Mouse (Mus musculus): Measurements from ENCODE around the gene Foxk1. TPM values are rescaled to one million over a fixed set of nuclear protein-coding genes. Genes with fewer than 3 reads are reported as not detected.

The Foxk1 gene
- polyA plus RNA-seq (2012; rRNA removed): 14.9 and 18.1 TPM in 2 replicates

DNA sequence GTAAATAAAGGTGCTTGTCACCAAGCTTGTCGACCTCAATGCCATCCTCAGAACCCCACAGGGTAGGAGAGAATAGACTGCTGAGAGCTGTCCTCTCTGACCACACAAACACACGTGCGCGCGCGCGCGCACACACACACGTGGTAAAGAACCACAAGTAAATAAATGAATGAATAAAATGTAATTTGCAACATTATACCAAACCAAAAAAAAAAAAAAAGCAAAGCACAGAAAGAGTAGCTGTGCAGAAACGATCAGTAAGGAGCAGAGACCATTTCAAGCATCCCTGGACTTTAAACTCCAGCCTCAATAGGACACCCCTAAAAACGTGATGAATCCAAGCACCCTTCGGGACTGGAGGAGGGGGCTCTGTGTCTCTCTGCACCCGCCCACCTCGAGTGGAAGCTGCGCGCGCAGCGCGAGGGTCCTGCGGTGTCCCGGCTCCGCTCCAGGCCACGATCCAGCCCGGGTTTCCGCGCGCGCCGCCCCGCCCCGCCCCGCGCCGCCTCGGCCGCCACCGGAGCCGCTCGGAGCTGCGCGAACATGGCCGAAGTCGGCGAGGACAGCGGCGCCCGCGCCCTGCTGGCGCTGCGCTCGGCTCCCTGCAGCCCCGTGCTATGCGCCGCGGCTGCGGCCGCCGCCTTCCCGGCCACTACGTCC is at the start of gene Foxk1:
Foxk1 (plus strand) TSS at position 517 of the 660 bp plus-strand sequence.

DNA sequence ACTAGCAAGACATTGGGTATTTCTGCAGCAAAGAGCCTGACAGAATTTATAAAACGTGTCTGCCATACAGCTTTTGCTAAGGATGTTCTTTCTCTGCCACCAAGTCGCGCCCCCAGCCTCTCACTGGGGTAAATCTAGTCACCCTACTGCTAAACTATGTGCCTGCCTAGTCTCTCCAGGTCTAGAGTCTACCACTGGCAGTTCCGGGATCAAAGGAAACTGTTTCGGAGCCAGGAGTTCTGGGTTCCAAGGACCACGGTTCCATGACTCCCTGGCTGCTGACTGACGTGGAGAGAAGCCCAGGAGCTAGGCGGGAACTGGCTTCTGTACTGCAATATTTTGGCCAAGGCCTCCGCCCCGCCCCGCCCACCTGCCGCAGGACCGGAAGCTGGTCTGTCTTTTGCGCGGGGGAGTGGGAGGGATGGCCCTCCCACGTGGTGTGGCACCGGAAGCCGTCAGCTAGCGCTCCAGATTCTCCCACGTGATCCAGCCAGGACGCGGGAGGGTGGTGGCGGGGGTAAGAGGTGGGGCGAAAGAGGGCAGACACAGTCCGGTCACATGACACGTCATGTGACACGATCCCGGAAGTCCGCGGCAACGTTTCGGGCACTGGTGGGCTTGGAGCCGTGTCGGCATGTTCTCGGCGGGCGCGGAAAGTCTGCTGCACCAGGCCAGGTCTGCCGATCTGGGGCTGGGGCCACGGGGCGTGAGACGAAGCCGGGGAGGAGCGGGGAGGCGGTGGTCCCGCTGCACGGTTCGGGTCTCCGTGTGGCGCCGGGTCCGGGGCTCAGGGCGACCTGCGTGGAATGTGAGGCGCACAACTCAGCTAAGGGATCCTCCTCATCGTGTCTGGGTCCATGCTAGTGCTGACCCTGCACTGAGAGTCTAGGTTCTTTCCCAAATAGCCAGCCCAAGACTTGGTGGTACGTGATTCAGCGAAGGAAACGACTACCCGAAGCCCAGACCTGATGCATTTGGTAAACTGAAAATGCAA is 62.5 kb downstream of the Foxk1 start, which contains the start of gene Ap5z1:
Ap5z1 (plus strand) TSS at position 484 of the 994 bp plus-strand sequence.

Other genes starting within 250 kb of the Foxk1 start
- 28.4 and 28.7 TPM in 2 replicates for gene Ap5z1, start 62.4 kb downstream of the Foxk1 start, polyA plus RNA-seq (2012; rRNA removed)
- 0.31 and 0.35 TPM in 2 replicates for gene Papolb, start 128.6 kb downstream of the Foxk1 start, polyA plus RNA-seq (2012; rRNA removed)
- gene Radil, start 149.6 kb downstream of the Foxk1 start, polyA plus RNA-seq (2012; rRNA removed): 14.0 and 16.9 TPM in 2 replicates
- gene Mmd2, start 207.3 kb downstream of the Foxk1 start, polyA plus RNA-seq (2012; rRNA removed): 17.9 and 23.5 TPM in 2 replicates
- gene Wipi2, start 226.2 kb downstream of the Foxk1 start, polyA plus RNA-seq (2012; rRNA removed): 44.0 and 47.5 TPM in 2 replicates

Measured in central nervous system, embryonic 14 days (tissue).